Mouse (Mus musculus): ENCODE measurements around the gene Glis1.

DNA sequence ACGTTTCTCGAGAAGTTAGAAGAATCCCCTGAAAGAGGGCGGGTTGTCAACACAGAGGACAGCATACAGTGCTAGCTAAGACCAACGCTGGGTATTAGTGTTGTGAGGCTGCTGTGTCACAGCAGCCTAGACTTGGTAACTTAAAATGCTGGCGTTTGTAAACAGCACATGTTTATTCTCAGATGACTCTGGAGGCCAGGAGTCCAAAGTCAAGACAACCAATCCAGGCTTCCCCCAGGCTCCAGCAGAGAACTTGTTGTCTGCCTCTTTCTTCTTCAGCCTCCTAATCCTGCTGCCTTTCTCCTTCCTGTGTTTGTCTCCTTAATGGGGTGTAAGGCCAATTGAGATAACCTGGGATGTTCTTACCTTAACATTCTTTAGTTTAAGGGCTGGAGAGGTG is 110.5 kb downstream of the Glis1 start:
- TF ChIP-seq CTCF (IDR thresholded peaks at IDR 0.05; ENCODE audit: extremely low read depth, insufficient read depth, low read length), result no peak
- no peak for TF ChIP-seq POLR2A (IDR thresholded peaks at IDR 0.05; ENCODE audit: extremely low read depth, insufficient read depth, low read length)

All from cortical plate, adult 2 months (tissue).